Comparison of ENCODE assay signal across 9 mouse cellular contexts in the genomic region with DNA sequence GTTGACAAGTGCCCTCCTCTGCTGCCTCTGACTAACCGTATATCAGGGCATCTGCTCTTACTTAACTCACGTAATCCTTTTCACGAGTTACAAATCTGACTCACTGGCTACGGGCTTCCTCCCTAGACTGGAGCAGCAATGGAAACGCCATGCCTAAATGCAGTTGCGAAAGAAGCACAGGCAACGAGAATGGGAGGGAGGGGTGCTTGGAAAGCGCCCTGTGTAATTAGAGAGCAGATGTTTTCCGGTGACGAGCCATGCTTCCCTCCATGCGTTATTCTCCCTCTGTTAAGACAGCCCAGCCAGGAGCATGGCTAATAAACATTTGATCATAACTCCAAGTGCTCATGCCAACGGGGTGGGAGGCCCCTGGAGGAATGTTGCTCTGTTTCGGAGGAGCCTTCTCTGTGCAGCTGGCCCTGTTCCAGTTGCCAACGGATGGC. TPM values are rescaled to one million over a fixed set of nuclear protein-coding genes. Genes with fewer than 3 reads are reported as not detected.
DNase-seq lines count a peak whose midpoint lies in the region; ATAC-seq and TF ChIP-seq lines count a peak whose summit lies in the region.
"Had no signal": no experiment of that assay in that cellular context is flagged by ENCODE, and none has a peak within 500 bp of the region (broad histone marks: within the 10 kb centered on the region; RNA-seq: fewer than 3 reads in every experiment).

No protein-coding gene starts in this region.

- no peaks in the 10 kb centered on the region for H3K9me3 ChIP-seq in forebrain, embryonic 13.5 days (replicated peaks)
- no peaks in the 10 kb centered on the region; the same call in 1 of the 2 replicates for H3K9me3 ChIP-seq in heart, postnatal 0 days (replicated peaks; ENCODE audit: control insufficient read depth, low read length)
- no peaks in the 10 kb centered on the region for H3K9me3 ChIP-seq in midbrain, embryonic 13.5 days

- H3K4me1 ChIP-seq in forebrain, embryonic 13.5 days, result peaks cover 25% of the 10 kb centered on the region
- H3K4me1 ChIP-seq in heart, postnatal 0 days (ENCODE audit: control insufficient read depth, insufficient read depth), result no peaks in the 10 kb centered on the region
- H3K4me1 ChIP-seq in midbrain, embryonic 13.5 days (replicated peaks), result peaks cover 28% of the 10 kb centered on the region

- no peak for TF ChIP-seq CTCF in heart, postnatal 0 days (IDR thresholded peaks at IDR 0.05; ENCODE audit: low read depth)
- no peak for TF ChIP-seq CTCF in left cerebral cortex, adult 2 months (IDR thresholded peaks at IDR 0.05)

- DNase-seq in kidney, postnatal 10 days, result peak; percentile 39
- no peak for DNase-seq in kidney, adult 8-10 months
- peak; percentile 54 for DNase-seq in heart, postnatal 0 days (ENCODE audit: low spot score)
- DNase-seq in left cerebral cortex, adult 2 months (ENCODE audit: extremely low spot score in 1 of 2, low spot score in 2 of 2), result peak; percentile 39 to 43
- peak; percentile 16 for DNase-seq in testis, postnatal 14 days (ENCODE audit: low spot score)
- no peak for DNase-seq in natural killer cell, adult 2 months (ENCODE audit: low spot score in 2 of 2)

- WGBS in forebrain, embryonic 13.5 days, result 8% methylated on average over 14 of the region's 14 CpGs
- WGBS in heart, postnatal 0 days, result 42% methylated on average over 14 of the region's 14 CpGs
- 14% methylated on average over 14 of the region's 14 CpGs for WGBS in midbrain, embryonic 13.5 days

- no peak for TF ChIP-seq EP300 in heart, postnatal 0 days (IDR thresholded peaks at IDR 0.05; ENCODE audit: low read depth)

- intact Hi-C loops in left cerebral cortex, adult 2 months (cut with DNase I), result no loop called here

- no peaks in the 10 kb centered on the region for H3K27me3 ChIP-seq in forebrain, embryonic 13.5 days
- H3K27me3 ChIP-seq in heart, postnatal 0 days (ENCODE audit: control insufficient read depth, insufficient read depth, low read length), result no peaks in the 10 kb centered on the region
- H3K27me3 ChIP-seq in midbrain, embryonic 13.5 days, result no peaks in the 10 kb centered on the region

- peak overlapping the region; percentile 49 for H3K4me2 ChIP-seq in forebrain, embryonic 13.5 days
- H3K4me2 ChIP-seq in heart, postnatal 0 days (ENCODE audit: low read depth, low read length), result peak overlapping the region; percentile 6; the same call in 1 of the 2 replicates
- peak overlapping the region; percentile 42 for H3K4me2 ChIP-seq in midbrain, embryonic 13.5 days (replicated peaks)

- peak overlapping the region; percentile 10; the same call in 1 of the 2 replicates for H3K4me3 ChIP-seq in forebrain, embryonic 13.5 days
- no peak overlapping the region for H3K4me3 ChIP-seq in heart, postnatal 0 days (ENCODE audit: low read depth, low read length)
- H3K4me3 ChIP-seq in left cerebral cortex, adult 2 months, result 0 out of 2 replicates have a peak overlapping the region, but pooled peaks have one; percentile 9
- H3K4me3 ChIP-seq in midbrain, embryonic 13.5 days (replicated peaks), result no peak overlapping the region

- no peak overlapping the region for H3K9ac ChIP-seq in forebrain, embryonic 13.5 days
- no peak overlapping the region for H3K9ac ChIP-seq in heart, postnatal 0 days (replicated peaks; ENCODE audit: low read depth, low read length)
- 0 out of 2 replicates have a peak overlapping the region, but pooled peaks have one; percentile 10 for H3K9ac ChIP-seq in midbrain, embryonic 13.5 days (replicated peaks)

- H3K36me3 ChIP-seq in forebrain, embryonic 13.5 days (ENCODE audit: poor library complexity, severe bottlenecking), result peaks cover 9% of the 10 kb centered on the region; the same call in 1 of the 2 replicates
- no peaks in the 10 kb centered on the region for H3K36me3 ChIP-seq in heart, postnatal 0 days (replicated peaks; ENCODE audit: control insufficient read depth, insufficient read depth, low read length)
- peaks cover 13% of the 10 kb centered on the region for H3K36me3 ChIP-seq in midbrain, embryonic 13.5 days
- H3K36me3 ChIP-seq: G1E had no signal

- ATAC-seq in forebrain, embryonic 13.5 days, result peak; percentile 74
- peak; percentile 36; the same call in 1 of the 2 replicates for ATAC-seq in heart, postnatal 0 days (ENCODE audit: insufficient read depth, low read depth)
- ATAC-seq in midbrain, embryonic 13.5 days, result peak; percentile 69

- peak overlapping the region; percentile 83 for H3K27ac ChIP-seq in forebrain, embryonic 13.5 days
- H3K27ac ChIP-seq in heart, postnatal 0 days (ENCODE audit: low read depth), result 0 out of 2 replicates have a peak overlapping the region, but pooled peaks have one; percentile 20
- H3K27ac ChIP-seq in left cerebral cortex, adult 2 months, result no peak overlapping the region
- peak overlapping the region; percentile 83 for H3K27ac ChIP-seq in midbrain, embryonic 13.5 days

RNA-seq across cellular contexts. Expression of a gene that starts 20.9 kb away (rescaled TPM):
- 59.6 and 62.2 TPM in 2 replicates for polyA plus RNA-seq in forebrain, embryonic 13.5 days (2015; fragmentation: Nextera tagmentation; extraction: Ambion mirVana)
- 6.8 and 12.4 TPM in 2 replicates for total RNA-seq in heart, postnatal 0 days (2014; rRNA removed; ENCODE audit: low replicate concordance)
- 13.6 and 14.9 TPM in 2 replicates for polyA plus RNA-seq in heart, postnatal 0 days (2015; fragmentation: Nextera tagmentation; extraction: Ambion mirVana)
- 10 to 100 TPM; 15.0 to 15.3 TPM for total RNA-seq in left cerebral cortex, adult 2 months (2021)
- 70.8 and 72.5 TPM in 2 replicates for polyA plus RNA-seq in midbrain, embryonic 13.5 days (2015; fragmentation: Nextera tagmentation; extraction: Ambion mirVana)
- polyA plus RNA-seq: G1E had no signal

Comparison
In these comparisons a context has a peak if more than half of its experiments do, and no peak if none do; other contexts are left out.
1. DNase-seq: peak in kidney, postnatal 10 days (single experiment), heart, postnatal 0 days (single experiment), left cerebral cortex, adult 2 months (2 of 2) and testis, postnatal 14 days (single experiment); none in kidney, adult 8-10 months (0 of 2) and natural killer cell, adult 2 months (0 of 2).
2. H3K4me3 ChIP-seq: peak in forebrain, embryonic 13.5 days (single experiment) and left cerebral cortex, adult 2 months (single experiment); none in heart, postnatal 0 days (single experiment) and midbrain, embryonic 13.5 days (single experiment).
3. Peak in every context shown above with its lines, with median percentiles within 50 percentile points of each other: ATAC-seq and H3K4me2 ChIP-seq.